33 mouse cellular contexts compared by ENCODE assay signal in the genomic region with DNA sequence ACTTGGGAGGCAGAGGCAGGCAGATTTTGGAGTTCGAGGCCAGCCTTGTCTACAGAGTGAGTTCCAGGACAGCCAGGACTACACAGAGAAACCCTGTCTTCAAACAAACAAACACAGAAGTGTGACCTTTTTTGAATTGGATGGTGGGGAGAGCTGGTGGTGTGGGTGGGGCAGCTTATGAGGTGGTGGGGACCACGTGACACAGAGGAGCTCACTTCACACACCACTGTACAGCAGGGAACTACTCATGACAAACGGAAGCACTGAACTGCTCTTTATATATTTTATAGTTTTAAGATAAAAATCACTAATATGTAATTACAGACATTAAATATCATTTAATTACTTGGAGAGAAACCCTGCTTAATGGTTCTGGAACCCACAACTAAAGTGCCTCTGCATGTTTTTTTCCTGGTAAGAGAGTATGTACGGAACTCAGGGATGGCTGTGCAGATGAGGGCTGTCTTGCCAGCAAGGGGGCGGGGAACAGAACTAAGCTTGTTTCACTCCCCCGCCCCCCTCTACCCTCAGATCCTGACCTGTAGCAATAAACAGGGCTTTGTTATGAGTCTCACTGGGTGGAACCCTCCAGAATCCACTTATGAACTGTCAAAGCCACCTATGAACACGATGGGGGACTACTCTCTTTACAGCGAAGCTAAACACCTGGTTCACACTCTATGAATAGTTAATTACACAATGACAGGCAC. TPM values are rescaled to one million over a fixed set of nuclear protein-coding genes. Genes with fewer than 3 reads are reported as not detected.
DNase-seq lines count a peak whose midpoint lies in the region; ATAC-seq and TF ChIP-seq lines count a peak whose summit lies in the region.
"Had no signal": no experiment of that assay in that cellular context is flagged by ENCODE, and none has a peak within 500 bp of the region (broad histone marks: within the 10 kb centered on the region; RNA-seq: fewer than 3 reads in every experiment).

No protein-coding gene starts in this region.

- H3K9me3 ChIP-seq in kidney, embryonic 16.5 days (ENCODE audit: low read length): no peaks in the 10 kb centered on the region
- H3K9me3 ChIP-seq: forebrain, embryonic 15.5 days; heart, embryonic 13.5 days; limb, embryonic 12.5 days; liver, embryonic 15.5 days; midbrain, embryonic 13.5 days; neural tube, embryonic 13.5 days; stomach, embryonic 15.5 days had no signal

- H3K9ac ChIP-seq in kidney, embryonic 16.5 days (replicated peaks; ENCODE audit: low read length): no peak overlapping the region
- H3K9ac ChIP-seq: forebrain, embryonic 15.5 days; heart, embryonic 13.5 days; hindbrain, embryonic 14.5 days; limb, embryonic 12.5 days; liver, embryonic 15.5 days; midbrain, embryonic 13.5 days; neural tube, embryonic 13.5 days; stomach, embryonic 15.5 days had no signal

- TF ChIP-seq CTCF in lung, adult 2 months (IDR thresholded peaks at IDR 0.05; ENCODE audit: insufficient read depth, low read length): no peak

- peaks cover 19% of the 10 kb centered on the region for H3K36me3 ChIP-seq in kidney, embryonic 16.5 days (ENCODE audit: insufficient read depth, low read length)

- ATAC-seq in kidney, embryonic 16.5 days (ENCODE audit: low FRiP score, low TSS enrichment): 0 out of 2 replicates have a peak, but pooled peaks have one; percentile 43
- ATAC-seq: forebrain, embryonic 15.5 days; midbrain, embryonic 13.5 days had no signal

- no peak overlapping the region for H3K27ac ChIP-seq in kidney, embryonic 16.5 days (ENCODE audit: low read length)
- H3K27ac ChIP-seq: forebrain, embryonic 15.5 days; gastrocnemius, adult 2 months; heart, adult 2 months; heart, embryonic 13.5 days; hindbrain, embryonic 14.5 days; left cerebral cortex, adult 2 months; limb, embryonic 12.5 days; liver, embryonic 15.5 days; macrophage; midbrain, embryonic 13.5 days; neural tube, embryonic 13.5 days; stomach, embryonic 15.5 days had no signal

- H3K4me1 ChIP-seq in kidney, embryonic 16.5 days (ENCODE audit: insufficient read depth, low read length): no peaks in the 10 kb centered on the region
- H3K4me1 ChIP-seq in lung, adult 2 months (ENCODE audit: control insufficient read depth, insufficient read depth, low read length): no peaks in the 10 kb centered on the region
- H3K4me1 ChIP-seq: forebrain, embryonic 15.5 days; liver, embryonic 15.5 days; midbrain, embryonic 13.5 days had no signal

- DNase-seq in kidney, adult 8-10 months: no peak
- DNase-seq in lung, postnatal 10 days: peak; percentile 18
- DNase-seq in lung, adult 2 months: no peak
- peak; percentile 76 for DNase-seq in R1 (ENCODE audit: low read depth, low spot score)
- peak; percentile 76 for DNase-seq in brain, adult 2 months (ENCODE audit: low read depth, low spot score)
- no peak for DNase-seq in c-Kit-positive CD71-positive TER-119-positive erythroid progenitor cells, embryonic 14.5 days (ENCODE audit: low spot score)
- DNase-seq in urinary bladder, postnatal 10 days (ENCODE audit: low spot score): no peak
- DNase-seq: adrenal gland, postnatal 25 days; B cell, adult 2 months; cerebellum, adult 11 months; cerebellum, adult 9-10 months; cerebellum, postnatal 36 days; gastrocnemius, adult 2 months; gastrocnemius, postnatal 36 days; heart, adult 2 months; heart, postnatal 10 days; kidney, adult 2 months; kidney, postnatal 25 days; retina, postnatal 1 day; right cerebral cortex, postnatal 25 days had no signal

- H3K4me2 ChIP-seq in kidney, embryonic 16.5 days (replicated peaks; ENCODE audit: low read depth, low read length): no peak overlapping the region
- H3K4me2 ChIP-seq: forebrain, embryonic 15.5 days; heart, embryonic 13.5 days; hindbrain, embryonic 14.5 days; limb, embryonic 12.5 days; liver, embryonic 15.5 days; midbrain, embryonic 13.5 days; neural tube, embryonic 13.5 days; stomach, embryonic 15.5 days had no signal

- no peak overlapping the region for H3K4me3 ChIP-seq in kidney, embryonic 16.5 days (ENCODE audit: low read length)
- H3K4me3 ChIP-seq in lung, adult 2 months (replicated peaks; ENCODE audit: extremely low read depth, low read depth, low read length): no peak overlapping the region
- H3K4me3 ChIP-seq: forebrain, embryonic 15.5 days; gastrocnemius, adult 2 months; heart, adult 2 months; heart, embryonic 13.5 days; left cerebral cortex, adult 2 months; limb, embryonic 12.5 days; liver, embryonic 15.5 days; midbrain, embryonic 13.5 days; neural tube, embryonic 13.5 days; stomach, embryonic 15.5 days had no signal

- 54% methylated on average over 8 of the region's 8 CpGs for WGBS in kidney, embryonic 16.5 days
- WGBS in lung, adult 2 months: 69% methylated on average over 8 of the region's 8 CpGs

- no peak for TF ChIP-seq POLR2A in lung, adult 2 months (IDR thresholded peaks at IDR 0.05; ENCODE audit: borderline replicate concordance, extremely low read depth, low read depth, low read length)

- H3K27me3 ChIP-seq in kidney, embryonic 16.5 days (ENCODE audit: insufficient read depth, low read length): no peaks in the 10 kb centered on the region
- H3K27me3 ChIP-seq: forebrain, embryonic 15.5 days; heart, embryonic 13.5 days; limb, embryonic 12.5 days; liver, embryonic 15.5 days; midbrain, embryonic 13.5 days; neural tube, embryonic 13.5 days; stomach, embryonic 15.5 days had no signal

RNA-seq across cellular contexts. Expression of a gene that starts 8.8 kb away (rescaled TPM):
- 204 and 207 TPM in 2 replicates for polyA plus RNA-seq in kidney, embryonic 16.5 days (2015; fragmentation: Nextera tagmentation; extraction: Ambion mirVana)
- 183 and 200 TPM in 2 replicates for polyA plus RNA-seq in lung, adult 2 months (2012; rRNA removed)

RNA-seq across cellular contexts. Expression of a gene that starts 55.4 kb away (rescaled TPM):
- not detected in 2 replicates for polyA plus RNA-seq in kidney, embryonic 16.5 days (2015; fragmentation: Nextera tagmentation; extraction: Ambion mirVana)
- 2.2 and 2.8 TPM in 2 replicates for polyA plus RNA-seq in lung, adult 2 months (2012; rRNA removed)
- polyA plus RNA-seq: embryonic facial prominence, embryonic 11.5 days; heart, adult 2 months; heart, embryonic 13.5 days; kidney, adult 2 months; limb, embryonic 12.5 days; liver, adult 2 months; midbrain, embryonic 13.5 days; neural tube, embryonic 13.5 days; stomach, embryonic 15.5 days had no signal

Comparison
In these comparisons a context has a peak if more than half of its experiments do, and no peak if none do; other contexts are left out.
1. DNase-seq: peak in lung, postnatal 10 days (single experiment), R1 (single experiment) and brain, adult 2 months (single experiment); none in kidney, adult 8-10 months (0 of 2), lung, adult 2 months (single experiment), c-Kit-positive CD71-positive TER-119-positive erythroid progenitor cells, embryonic 14.5 days (single experiment) and urinary bladder, postnatal 10 days (single experiment).